Mouse (Mus musculus) hindbrain, embryonic 13.5 days (tissue): Measurements from ENCODE around the gene Ap1s2. TPM values are rescaled to one million over a fixed set of nuclear protein-coding genes. Genes with fewer than 3 reads are reported as not detected.

Source experiments
- ATAC-seq: fragments of 200-750 bp; cut with Nextera tagmentation; 2 replicates; pipeline ENCODE4 v1.8.0; 2017; ENCODE audit warnings: moderate TSS enrichment; ENCODE audit not compliant: low FRiP score
- H3K27ac ChIP-seq: fragments of 300-500 bp; sonication (generic); 2 replicates; pipeline ENCODE4 v1.5.1; 2015; ENCODE audit warnings: inconsistent platforms, mild to moderate bottlenecking, moderate library complexity
- H3K27me3 ChIP-seq: fragments of 300-500 bp; sonication (generic); 2 replicates; pipeline ENCODE4 v1.6.1; 2015; ENCODE audit warnings: mild to moderate bottlenecking, inconsistent platforms
- H3K36me3 ChIP-seq: fragments of 300-500 bp; sonication (generic); 2 replicates; pipeline ENCODE4 v1.6.1; 2015; ENCODE audit warnings: mild to moderate bottlenecking, inconsistent platforms
- H3K4me1 ChIP-seq: fragments of 300-500 bp; sonication (generic); replicated peaks from 2 replicates; pipeline ENCODE4 v1.6.1; 2015; ENCODE audit warnings: inconsistent platforms
- H3K4me2 ChIP-seq: fragments of 300-500 bp; sonication (generic); 2 replicates; pipeline ENCODE4 v1.6.1; 2015; ENCODE audit warnings: inconsistent platforms, mild to moderate bottlenecking, moderate library complexity
- H3K4me3 ChIP-seq: fragments of 300-500 bp; sonication (generic); 2 replicates; pipeline ENCODE4 v1.5.1; 2015; ENCODE audit warnings: mild to moderate bottlenecking, inconsistent platforms
- H3K9ac ChIP-seq: fragments of 300-500 bp; sonication (generic); 2 replicates; pipeline ENCODE4 v1.6.1; 2015; ENCODE audit warnings: mild to moderate bottlenecking, inconsistent platforms
- H3K9me3 ChIP-seq: fragments of 300-500 bp; sonication (generic); 2 replicates; pipeline ENCODE4 v1.6.1; 2016; ENCODE audit warnings: inconsistent platforms
- WGBS: fragments of 180-500 bp; shearing (Covaris S2); methylation state at CpG from one replicate; pipeline ENCODE4 v1.1.7; 2015; 5-methylcytosine and 5-hydroxymethylcytosine counted together
- polyA plus RNA-seq: library from polyadenylated mRNA; unstranded; fragments of >200 nt; fragmentation: Nextera tagmentation; extraction: Ambion mirVana; gene quantifications from 2 replicates; pipeline ENCODE4 v1.2.1, GENCODE M21; 2015

Ap1s2 gene
- polyA plus RNA-seq = 99.3 and 104 TPM in 2 replicates

DNA sequence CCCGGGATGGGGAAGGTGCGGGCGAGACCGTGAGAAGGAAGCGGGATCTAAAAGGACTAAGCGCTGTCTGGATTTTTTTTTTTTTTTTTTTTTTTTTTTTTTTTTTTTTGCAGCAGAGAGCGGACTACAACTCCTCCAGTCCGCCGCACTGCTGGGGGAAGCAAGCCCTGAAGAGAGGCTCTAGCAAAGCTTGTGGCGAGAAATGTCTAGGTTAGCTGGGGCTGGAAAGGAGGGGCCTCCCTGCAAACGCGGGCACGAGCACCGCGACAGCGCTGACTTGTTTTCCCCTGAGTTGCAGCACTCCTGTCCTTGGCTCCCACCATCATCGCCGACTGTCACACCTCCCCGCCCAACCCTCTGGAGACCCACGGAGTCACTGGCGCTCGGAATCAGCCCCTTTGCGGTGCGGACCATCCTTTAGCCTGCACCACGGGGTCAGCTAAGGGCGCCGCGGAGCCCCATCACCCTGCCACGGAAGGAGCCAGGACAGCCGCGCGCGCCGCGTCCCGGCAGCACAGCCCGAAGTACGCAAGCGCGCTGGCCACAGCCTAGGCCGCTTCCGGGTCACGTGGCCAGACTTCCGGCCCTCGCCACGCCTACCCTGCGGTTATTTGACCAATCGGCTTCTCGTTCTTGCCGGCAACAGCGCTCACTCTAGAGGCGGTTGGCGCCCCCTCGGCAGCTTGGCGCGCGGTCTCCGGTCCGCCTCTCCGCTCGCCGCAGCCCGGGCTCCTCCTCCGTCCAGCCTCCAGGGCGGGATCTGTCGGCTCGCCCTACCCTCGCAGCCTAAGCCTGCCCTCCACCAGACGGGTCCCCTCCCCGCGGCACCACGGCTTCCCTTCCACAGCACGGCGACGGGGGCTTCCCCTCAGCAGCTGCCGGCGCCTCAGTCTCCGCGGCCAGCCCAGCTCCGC is at the start of gene Ap1s2:
TSS of gene Ap1s2 (plus strand) at position 681 of the 914 bp plus-strand sequence.
- peaks cover 3% of the 10 kb centered on the region; the same call in 1 of the 2 replicates for H3K27me3 ChIP-seq
- peak within 1 kb of the TSS; percentile 91 for H3K27ac ChIP-seq
- peak within 1 kb of the TSS; percentile 76 for H3K9ac ChIP-seq
- no peaks in the 10 kb centered on the region for H3K4me1 ChIP-seq
- peak within 1 kb of the TSS; percentile 61 for H3K4me3 ChIP-seq
- no peaks in the 10 kb centered on the region for H3K9me3 ChIP-seq
- 17% methylated on average over 67 of the region's 80 CpGs for WGBS
- peak; percentile 100 for ATAC-seq
- H3K36me3 ChIP-seq = no peaks in the 10 kb centered on the region
- H3K4me2 ChIP-seq = peak within 1 kb of the TSS; percentile 54

GRCm38 (mm10) chrX:163867711-163868379 is 41.0 kb upstream of the Ap1s2 start:
- Histone ChIP-seq H3K4me2 (no peak overlapping the region), H3K4me3 (no peak overlapping the region), H3K36me3 (no peaks in the 10 kb centered on the region), H3K27me3 (peaks cover 3% of the 10 kb centered on the region; the same call in 1 of the 2 replicates), H3K9ac (no peak overlapping the region), H3K27ac (no peak overlapping the region), H3K4me1 (no peaks in the 10 kb centered on the region), H3K9me3 (no peaks in the 10 kb centered on the region)
- ATAC-seq = no peak
- 39% methylated on average over 5 of the region's 5 CpGs for WGBS

DNA sequence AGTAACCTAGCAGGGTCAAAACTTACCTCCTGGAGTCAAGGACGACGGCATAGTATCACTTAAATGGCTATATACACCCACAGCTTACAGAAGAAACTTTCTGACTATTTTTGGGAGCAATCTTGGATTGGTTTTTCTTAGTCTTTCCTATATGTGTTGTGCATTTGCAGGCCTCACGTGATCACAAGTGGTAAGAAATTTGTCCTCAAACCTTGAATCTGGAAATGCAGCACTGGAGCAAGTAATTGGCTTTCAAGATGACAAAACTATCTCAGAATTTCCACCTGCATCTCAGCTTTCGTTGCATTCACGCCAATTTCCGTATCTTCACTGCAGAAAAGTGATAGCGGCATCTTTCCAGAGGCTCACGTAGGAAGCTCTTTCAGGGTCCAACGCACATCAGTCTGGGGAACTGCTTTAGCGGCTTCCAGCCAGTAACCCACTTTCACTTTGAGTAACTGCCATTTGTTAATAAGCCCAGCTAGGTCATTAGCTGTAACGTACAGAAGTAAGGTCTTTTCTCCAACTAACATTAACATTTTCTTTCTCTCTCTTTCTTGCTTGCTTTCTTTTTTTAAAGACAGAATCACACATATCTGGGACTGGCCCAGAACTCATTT is 40.0 kb upstream of the Ap1s2 start:
- Histone ChIP-seq H3K27me3 (peaks cover 3% of the 10 kb centered on the region; the same call in 1 of the 2 replicates), H3K4me1 (no peaks in the 10 kb centered on the region), H3K9ac (no peak overlapping the region), H3K9me3 (no peaks in the 10 kb centered on the region), H3K27ac (no peak overlapping the region), H3K4me3 (no peak overlapping the region), H3K36me3 (no peaks in the 10 kb centered on the region), H3K4me2 (no peak overlapping the region)
- ATAC-seq = no peak
- 79% methylated on average over 11 of the region's 11 CpGs for WGBS

GRCm38 (mm10) chrX:163875932-163876331 is 32.9 kb upstream of the Ap1s2 start:
- ATAC-seq = no peak
- H3K27ac ChIP-seq = no peak overlapping the region
- WGBS = 90% methylated on average over 3 of the region's 3 CpGs

DNA sequence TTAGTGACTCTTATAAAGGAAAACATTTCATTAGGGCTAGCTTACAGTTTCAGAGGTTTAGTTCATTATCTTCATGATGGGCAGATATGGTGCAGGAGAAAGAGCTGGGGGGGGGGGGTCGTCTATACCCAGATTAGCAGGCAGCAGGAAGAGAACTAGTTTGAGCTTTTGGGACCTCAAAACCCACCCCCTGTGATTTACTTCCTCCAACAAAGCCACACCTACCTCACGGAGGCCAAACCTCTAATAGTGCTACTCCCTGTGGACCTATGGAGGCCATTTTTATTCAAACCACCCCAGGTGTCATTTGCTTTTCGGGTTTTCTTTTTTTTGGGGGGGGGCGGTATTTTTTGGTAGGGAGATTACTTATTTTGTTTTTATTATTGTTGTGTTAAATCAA is 32.2 kb upstream of the Ap1s2 start:
- ATAC-seq = no peak
- 58% methylated on average over 4 of the region's 4 CpGs for WGBS
- Histone ChIP-seq H3K27me3 (0 out of 2 replicates have a peak, but pooled peaks cover 7% of the 10 kb centered on the region), H3K4me1 (no peaks in the 10 kb centered on the region), H3K36me3 (no peaks in the 10 kb centered on the region), H3K4me3 (no peak overlapping the region), H3K4me2 (no peak overlapping the region), H3K9ac (no peak overlapping the region), H3K9me3 (no peaks in the 10 kb centered on the region), H3K27ac (no peak overlapping the region)

More at GRCm38 (mm10) chrX:163875932-163876331, 32.9 kb upstream of the Ap1s2 start:
- Histone ChIP-seq H3K36me3 (no peaks in the 10 kb centered on the region), H3K9ac (no peak overlapping the region), H3K27me3 (0 out of 2 replicates have a peak, but pooled peaks cover 7% of the 10 kb centered on the region), H3K4me3 (no peak overlapping the region), H3K4me2 (no peak overlapping the region), H3K9me3 (no peaks in the 10 kb centered on the region), H3K4me1 (no peaks in the 10 kb centered on the region)

DNA sequence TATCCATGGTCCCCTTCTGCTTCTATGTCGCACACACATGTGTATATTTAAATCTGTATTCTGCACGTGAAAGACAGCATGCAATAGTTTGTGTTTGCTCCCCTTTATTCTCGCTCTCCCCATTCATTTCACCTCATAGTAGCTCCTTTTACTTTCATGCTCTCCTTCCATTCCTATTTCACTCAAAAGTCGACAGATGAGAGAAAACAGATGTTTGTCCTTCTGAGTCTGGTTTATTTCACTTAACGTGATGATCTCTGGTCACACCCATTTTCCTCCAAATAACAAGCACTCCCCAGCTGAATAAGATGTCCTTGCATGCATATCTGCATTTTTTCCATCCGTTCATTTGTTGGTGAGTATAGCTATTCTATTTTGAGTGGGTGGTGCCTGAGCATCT is 29.8 kb upstream of the Ap1s2 start:
- no peak for ATAC-seq
- Histone ChIP-seq H3K4me2 (no peak overlapping the region), H3K9me3 (no peaks in the 10 kb centered on the region), H3K4me3 (no peak overlapping the region), H3K27me3 (0 out of 2 replicates have a peak, but pooled peaks cover 7% of the 10 kb centered on the region), H3K9ac (no peak overlapping the region), H3K27ac (no peak overlapping the region), H3K4me1 (no peaks in the 10 kb centered on the region), H3K36me3 (no peaks in the 10 kb centered on the region)
- WGBS = 87% methylated on average over 6 of the region's 6 CpGs

DNA sequence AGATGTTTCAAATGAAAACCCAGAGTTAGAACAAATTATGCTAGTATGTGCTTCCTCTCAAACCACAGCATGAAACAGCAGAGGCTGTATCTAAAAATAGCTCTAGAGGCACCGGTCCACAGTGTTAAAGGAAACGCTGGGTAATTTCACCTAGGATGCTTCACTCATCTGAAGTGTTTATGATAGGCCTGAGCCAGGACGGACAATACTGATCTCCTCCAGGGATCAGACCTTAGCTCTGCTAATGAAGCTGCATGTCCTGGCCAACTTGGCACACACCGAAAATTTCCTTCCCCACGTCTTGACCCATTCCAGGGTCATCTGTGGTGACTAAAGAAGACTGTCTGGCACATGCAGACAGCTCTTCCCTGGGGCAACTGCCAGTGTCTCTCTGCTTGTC is 29.4 kb upstream of the Ap1s2 start:
- no peak overlapping the region for H3K27ac ChIP-seq
- H3K4me2 ChIP-seq = no peak overlapping the region
- H3K9me3 ChIP-seq = no peaks in the 10 kb centered on the region
- H3K27me3 ChIP-seq = 0 out of 2 replicates have a peak, but pooled peaks cover 4% of the 10 kb centered on the region
- H3K4me1 ChIP-seq = no peaks in the 10 kb centered on the region
- H3K36me3 ChIP-seq = no peaks in the 10 kb centered on the region
- ATAC-seq = no peak
- WGBS = 65% methylated on average over 5 of the region's 5 CpGs
- H3K4me3 ChIP-seq = no peak overlapping the region
- H3K9ac ChIP-seq = no peak overlapping the region

- no peaks in the 10 kb centered on the region for H3K4me1 ChIP-seq
- H3K27ac ChIP-seq = no peak overlapping the region
- H3K9ac ChIP-seq = no peak overlapping the region
- no peak overlapping the region for H3K4me2 ChIP-seq
- 43% methylated on average over 4 of the region's 4 CpGs for WGBS
- H3K27me3 ChIP-seq = peaks cover 7% of the 10 kb centered on the region; the same call in 1 of the 2 replicates
- no peaks in the 10 kb centered on the region for H3K9me3 ChIP-seq
- no peak overlapping the region for H3K4me3 ChIP-seq
- peak; percentile 68; the same call in 1 of the 2 replicates for ATAC-seq
- H3K36me3 ChIP-seq = no peaks in the 10 kb centered on the region
Measured at GRCm38 (mm10) chrX:163885539-163885981, 23.3 kb upstream of the Ap1s2 start.

GRCm38 (mm10) chrX:163897354-163897753 is 11.5 kb upstream of the Ap1s2 start:
- Histone ChIP-seq H3K27me3 (peaks cover 11% of the 10 kb centered on the region; the same call in 1 of the 2 replicates), H3K4me2 (no peak overlapping the region), H3K4me1 (no peaks in the 10 kb centered on the region), H3K4me3 (no peak overlapping the region), H3K27ac (no peak overlapping the region), H3K9me3 (no peaks in the 10 kb centered on the region), H3K9ac (no peak overlapping the region), H3K36me3 (no peaks in the 10 kb centered on the region)
- WGBS = 89% methylated on average over 1 of the region's 1 CpGs
- no peak for ATAC-seq

GRCm38 (mm10) chrX:163899431-163900020 is 9.3 kb upstream of the Ap1s2 start:
- no peaks in the 10 kb centered on the region for H3K4me1 ChIP-seq
- H3K36me3 ChIP-seq = no peaks in the 10 kb centered on the region
- H3K27ac ChIP-seq = no peak overlapping the region
- H3K9ac ChIP-seq = no peak overlapping the region
- peaks cover 17% of the 10 kb centered on the region; the same call in 1 of the 2 replicates for H3K27me3 ChIP-seq
- H3K9me3 ChIP-seq = no peaks in the 10 kb centered on the region
- ATAC-seq = no peak
- no peak overlapping the region for H3K4me2 ChIP-seq
- WGBS = 60% methylated on average over 5 of the region's 5 CpGs
- no peak overlapping the region for H3K4me3 ChIP-seq

DNA sequence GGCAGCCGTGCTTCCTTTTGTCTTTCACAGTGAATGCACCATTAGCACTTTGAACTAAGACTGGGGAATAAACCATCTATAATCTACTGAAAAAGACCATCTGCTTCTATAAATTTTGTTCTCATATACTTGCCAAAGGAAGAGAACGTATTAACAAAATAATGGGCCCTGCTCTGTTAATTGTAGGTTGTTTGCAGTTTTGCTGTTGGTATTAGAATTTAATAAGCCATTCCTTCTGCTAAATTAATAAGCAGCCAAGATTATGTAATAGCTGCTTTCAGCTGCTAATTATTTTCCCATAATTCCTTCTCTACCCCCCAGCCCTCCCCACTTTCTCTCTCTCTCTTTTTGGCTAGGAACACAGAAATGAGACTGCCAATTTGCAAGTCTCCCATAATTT is 2.0 kb upstream of the Ap1s2 start:
- Histone ChIP-seq H3K9me3 (no peaks in the 10 kb centered on the region), H3K27me3 (peaks cover 9% of the 10 kb centered on the region; the same call in 1 of the 2 replicates), H3K9ac (no peak overlapping the region), H3K4me2 (no peak overlapping the region), H3K36me3 (no peaks in the 10 kb centered on the region), H3K27ac (no peak overlapping the region), H3K4me3 (no peak overlapping the region), H3K4me1 (no peaks in the 10 kb centered on the region)
- WGBS = 71% methylated on average over 2 of the region's 2 CpGs
- ATAC-seq = no peak

- ATAC-seq = no peak
- Histone ChIP-seq H3K9ac (peak overlapping the region; percentile 68), H3K4me1 (no peaks in the 10 kb centered on the region)
Measured at GRCm38 (mm10) chrX:163908003-163908336, 847 bp upstream of the Ap1s2 start.

More at GRCm38 (mm10) chrX:163908003-163908336, 847 bp upstream of the Ap1s2 start:
- peak overlapping the region; percentile 54 for H3K4me2 ChIP-seq
- H3K36me3 ChIP-seq = no peaks in the 10 kb centered on the region
- peaks cover 5% of the 10 kb centered on the region; the same call in 1 of the 2 replicates for H3K27me3 ChIP-seq
- H3K4me3 ChIP-seq = peak overlapping the region; percentile 61
- 27% methylated on average over 8 of the region's 8 CpGs for WGBS
- H3K27ac ChIP-seq = peak overlapping the region; percentile 88
- H3K9me3 ChIP-seq = no peaks in the 10 kb centered on the region
